Mouse (Mus musculus) stomach, postnatal 0 days (tissue): ENCODE results near the gene Tnik. TPM values are rescaled to one million over a fixed set of nuclear protein-coding genes. Genes with fewer than 3 reads are reported as not detected.
A peak's percentile ranks its signal among the peaks of the same experiment; 100 is the strongest.

Experiments used
- ATAC-seq: fragments of 200-750 bp; cut with Nextera tagmentation; 2 replicates; pipeline ENCODE4 v1.8.0; 2017; ENCODE audit not compliant: low FRiP score, low TSS enrichment
- DNase-seq: peaks from one replicate; pipeline ENCODE4 v3.0.0-alpha.2; 2016; ENCODE audit warnings: low spot score
- H3K27ac ChIP-seq: fragments of 300-500 bp; sonication (generic); replicated peaks from 2 replicates; pipeline ENCODE4 v1.5.1; 2014; ENCODE audit warnings: mild to moderate bottlenecking, control low read depth
- H3K27me3 ChIP-seq: fragments of 300-500 bp; sonication (generic); 2 replicates; pipeline ENCODE4 v1.6.1; 2014; ENCODE audit warnings: low read length; ENCODE audit not compliant: control insufficient read depth, insufficient read depth
- H3K36me3 ChIP-seq: fragments of 300-500 bp; sonication (generic); 2 replicates; pipeline ENCODE4 v1.6.1; 2014; ENCODE audit warnings: low read length, mixed read lengths; ENCODE audit not compliant: control insufficient read depth, insufficient read depth
- H3K4me1 ChIP-seq: fragments of 300-500 bp; sonication (generic); replicated peaks from 2 replicates; pipeline ENCODE4 v1.6.1; 2014; ENCODE audit warnings: antibody characterized with exemption; ENCODE audit not compliant: control insufficient read depth, insufficient read depth
- H3K4me2 ChIP-seq: fragments of 300-500 bp; sonication (generic); replicated peaks from 2 replicates; pipeline ENCODE4 v1.6.1; 2014; ENCODE audit warnings: low read depth, mild to moderate bottlenecking, control low read depth, moderate library complexity
- H3K4me3 ChIP-seq: fragments of 300-500 bp; sonication (generic); 2 replicates; pipeline ENCODE4 v1.5.1; 2014; ENCODE audit warnings: low read depth, low read length, control low read depth
- H3K9ac ChIP-seq: fragments of 300-500 bp; sonication (generic); 2 replicates; pipeline ENCODE4 v1.6.1; 2014; ENCODE audit warnings: mild to moderate bottlenecking, low read length, control low read depth, mixed read lengths
- H3K9me3 ChIP-seq: fragments of 300-500 bp; sonication (generic); 2 replicates; pipeline ENCODE4 v1.6.1; 2016; ENCODE audit warnings: low read length; ENCODE audit not compliant: control insufficient read depth
- CTCF ChIP-seq: IDR thresholded peaks from 2 replicates; pipeline ENCODE4 v1.5.1; 2016; ENCODE audit warnings: antibody characterized with exemption, low read depth, mild to moderate bottlenecking, moderate library complexity
- EP300 ChIP-seq: optimal IDR thresholded peaks from 2 replicates; pipeline ENCODE3; 2016; ENCODE audit warnings: antibody characterized with exemption
- WGBS: fragments of 180-500 bp; shearing (Covaris S2); extraction: QIAGEN DNeasy Blood & Tissue Kit; methylation state at CpG from one replicate; pipeline ENCODE4 v1.1.7; 2014; 5-methylcytosine and 5-hydroxymethylcytosine counted together
- polyA plus RNA-seq: library from polyadenylated mRNA; unstranded; fragments of >200 nt; fragmentation: Nextera tagmentation; extraction: Ambion mirVana; gene quantifications from 2 replicates; pipeline ENCODE4 v1.2.1, GENCODE M21; 2015

Gene Tnik
- polyA plus RNA-seq, 1 experiment from 2014 or later: 4.6 TPM

DNA sequence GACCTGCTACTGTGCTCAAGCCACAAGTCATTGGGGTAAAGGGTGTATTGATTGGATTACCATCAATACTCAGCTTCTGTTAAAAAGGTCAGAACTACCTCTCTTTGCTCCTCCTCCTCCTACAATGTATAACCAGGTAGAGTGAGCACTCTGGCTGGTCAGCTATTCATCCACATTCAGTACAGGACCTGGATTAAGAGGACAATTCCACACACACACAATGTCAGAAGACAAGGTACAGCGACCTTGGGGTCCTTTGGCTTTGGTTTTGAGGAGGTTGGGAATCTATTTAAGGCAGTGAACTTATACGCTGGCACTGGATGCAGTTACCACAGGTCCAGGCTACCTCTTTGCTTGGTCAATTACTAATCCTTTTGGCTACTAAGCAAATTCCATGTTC is 434.8 kb downstream of the Tnik start, which contains the start of gene Slc2a2:
Gene Slc2a2 (plus strand): TSS at position 107 of the 400 bp plus-strand sequence.
- no peaks in the 10 kb centered on the region for H3K4me1 ChIP-seq
- TF ChIP-seq CTCF (no peak), EP300 (no peak)
- no peak within 1 kb of the TSS for H3K4me3 ChIP-seq
- no peak within 1 kb of the TSS for H3K9ac ChIP-seq
- 89% methylated on average over 2 of the region's 2 CpGs for WGBS
- H3K27me3 ChIP-seq: no peaks in the 10 kb centered on the region
- H3K9me3 ChIP-seq: no peaks in the 10 kb centered on the region
- no peak within 1 kb of the TSS for H3K4me2 ChIP-seq
- no peaks in the 10 kb centered on the region for H3K36me3 ChIP-seq
- ATAC-seq: no peak
- no peak within 1 kb of the TSS for H3K27ac ChIP-seq
- no peak for DNase-seq

DNA sequence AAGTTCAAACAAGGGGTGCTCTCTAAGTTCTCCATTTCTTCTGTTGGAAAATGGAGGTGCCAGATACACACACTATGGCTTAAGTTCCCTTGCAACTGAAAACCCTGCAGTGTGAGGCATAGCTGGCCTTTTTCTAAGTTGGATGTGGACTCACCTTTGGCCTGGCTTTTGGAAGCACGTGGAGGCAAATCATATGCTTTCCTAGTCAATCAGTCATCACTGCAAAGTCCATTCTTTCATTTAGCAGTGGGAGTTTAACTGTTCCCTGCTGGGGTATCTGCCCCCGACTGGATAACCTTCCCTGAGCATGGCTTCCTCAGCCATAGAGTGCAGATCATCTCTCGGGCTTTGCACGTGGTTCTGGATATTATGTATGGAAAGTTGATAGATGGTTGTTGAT is 436.6 kb downstream of the Tnik start:
- ATAC-seq: no peak
- TF ChIP-seq CTCF: no peak
- TF ChIP-seq EP300: no peak
- H3K36me3 ChIP-seq: no peaks in the 10 kb centered on the region
- no peaks in the 10 kb centered on the region for H3K4me1 ChIP-seq
- H3K27ac ChIP-seq: no peak overlapping the region
- no peaks in the 10 kb centered on the region for H3K27me3 ChIP-seq
- H3K4me2 ChIP-seq: no peak overlapping the region
- no peak overlapping the region for H3K4me3 ChIP-seq
- WGBS: 60% methylated on average over 4 of the region's 4 CpGs
- H3K9me3 ChIP-seq: no peaks in the 10 kb centered on the region
- no peak for DNase-seq
- H3K9ac ChIP-seq: no peak overlapping the region

DNA sequence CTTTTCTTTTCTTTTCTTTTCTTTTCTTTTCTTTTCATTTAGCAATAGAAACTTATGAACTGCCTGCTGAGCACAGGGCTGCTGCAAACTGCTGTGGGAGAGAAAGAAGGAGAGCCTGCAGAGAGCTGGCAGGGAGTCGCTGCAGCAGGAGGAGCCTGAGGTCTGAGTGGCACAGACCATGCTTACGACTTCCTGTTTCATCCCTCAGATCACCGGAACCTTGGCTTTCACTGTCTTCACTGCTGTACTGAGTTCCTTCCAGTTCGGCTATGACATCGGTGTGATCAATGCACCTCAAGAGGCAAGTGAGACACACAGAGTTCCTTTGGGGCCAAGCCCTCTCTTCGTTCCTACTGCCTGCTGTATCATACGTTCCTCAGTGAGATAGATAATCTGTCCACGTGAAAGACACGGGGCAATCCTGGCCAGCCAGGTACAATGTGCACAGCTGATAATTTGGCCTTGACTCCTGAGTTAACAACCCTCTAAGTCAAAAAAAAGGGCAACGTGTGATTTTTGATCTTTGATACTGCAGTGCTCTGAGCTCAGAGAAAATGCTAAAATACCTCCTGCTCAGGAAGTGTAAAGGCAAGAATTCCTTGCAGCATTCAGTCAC is 442.6 kb downstream of the Tnik start:
- TF ChIP-seq CTCF (no peak), EP300 (no peak)
- ATAC-seq: no peak
- Histone ChIP-seq H3K4me3 (no peak overlapping the region), H3K27me3 (no peaks in the 10 kb centered on the region), H3K4me1 (no peaks in the 10 kb centered on the region), H3K36me3 (no peaks in the 10 kb centered on the region), H3K9me3 (no peaks in the 10 kb centered on the region), H3K4me2 (no peak overlapping the region), H3K9ac (no peak overlapping the region), H3K27ac (no peak overlapping the region)
- WGBS: 55% methylated on average over 10 of the region's 10 CpGs
- no peak for DNase-seq

DNA sequence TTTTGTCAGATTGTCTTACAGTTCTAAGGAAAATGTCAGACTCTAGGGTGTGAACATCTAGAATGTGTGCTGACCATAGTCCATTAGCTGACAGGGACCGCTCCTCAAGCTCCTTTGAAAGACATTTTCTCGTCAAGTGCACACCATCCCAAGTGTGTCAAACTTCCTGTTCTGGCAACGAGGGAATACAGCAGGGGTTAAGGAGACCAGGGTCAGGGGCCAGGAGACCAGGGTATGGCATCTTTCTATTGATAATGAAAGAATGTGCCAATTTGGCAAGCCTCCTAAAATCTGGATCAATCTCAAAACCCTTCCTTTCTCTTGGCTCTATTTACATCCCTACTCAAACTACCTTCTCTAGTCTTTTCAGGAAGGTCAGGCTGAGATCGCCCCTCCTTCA is 443.7 kb downstream of the Tnik start:
- Histone ChIP-seq H3K4me2 (no peak overlapping the region), H3K27ac (no peak overlapping the region), H3K36me3 (no peaks in the 10 kb centered on the region), H3K9me3 (no peaks in the 10 kb centered on the region), H3K9ac (no peak overlapping the region), H3K4me3 (no peak overlapping the region), H3K27me3 (no peaks in the 10 kb centered on the region), H3K4me1 (no peaks in the 10 kb centered on the region)
- ATAC-seq (no peak), DNase-seq (no peak)
- TF ChIP-seq EP300: no peak
- TF ChIP-seq CTCF: no peak
- WGBS: 74% methylated on average over 4 of the region's 4 CpGs

DNA sequence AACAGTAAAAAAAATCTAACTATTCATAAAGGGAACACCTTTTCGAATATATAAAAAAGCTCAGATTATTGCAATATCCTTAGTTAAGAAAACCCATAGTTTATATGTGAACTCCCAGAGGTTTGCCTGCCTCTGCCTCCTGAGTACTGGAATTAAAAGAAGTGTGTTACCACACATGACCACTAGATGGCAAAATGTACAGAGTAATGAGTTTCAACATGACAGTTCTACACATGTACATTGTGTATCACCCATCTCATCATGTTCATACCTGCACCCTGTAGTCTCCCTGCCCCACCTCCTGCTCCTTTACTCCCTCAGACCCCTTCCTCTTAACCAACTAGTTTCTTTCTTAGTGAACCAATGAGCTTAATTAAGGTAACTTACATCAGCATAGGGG is 446.7 kb downstream of the Tnik start:
- DNase-seq (no peak), ATAC-seq (no peak)
- Histone ChIP-seq H3K27ac (no peak overlapping the region), H3K4me2 (no peak overlapping the region), H3K4me1 (no peaks in the 10 kb centered on the region), H3K36me3 (no peaks in the 10 kb centered on the region), H3K9me3 (no peaks in the 10 kb centered on the region), H3K27me3 (no peaks in the 10 kb centered on the region), H3K4me3 (no peak overlapping the region), H3K9ac (no peak overlapping the region)
- TF ChIP-seq CTCF (peak; percentile 59), EP300 (no peak)
- 65% methylated on average over 1 of the region's 1 CpGs for WGBS

DNA sequence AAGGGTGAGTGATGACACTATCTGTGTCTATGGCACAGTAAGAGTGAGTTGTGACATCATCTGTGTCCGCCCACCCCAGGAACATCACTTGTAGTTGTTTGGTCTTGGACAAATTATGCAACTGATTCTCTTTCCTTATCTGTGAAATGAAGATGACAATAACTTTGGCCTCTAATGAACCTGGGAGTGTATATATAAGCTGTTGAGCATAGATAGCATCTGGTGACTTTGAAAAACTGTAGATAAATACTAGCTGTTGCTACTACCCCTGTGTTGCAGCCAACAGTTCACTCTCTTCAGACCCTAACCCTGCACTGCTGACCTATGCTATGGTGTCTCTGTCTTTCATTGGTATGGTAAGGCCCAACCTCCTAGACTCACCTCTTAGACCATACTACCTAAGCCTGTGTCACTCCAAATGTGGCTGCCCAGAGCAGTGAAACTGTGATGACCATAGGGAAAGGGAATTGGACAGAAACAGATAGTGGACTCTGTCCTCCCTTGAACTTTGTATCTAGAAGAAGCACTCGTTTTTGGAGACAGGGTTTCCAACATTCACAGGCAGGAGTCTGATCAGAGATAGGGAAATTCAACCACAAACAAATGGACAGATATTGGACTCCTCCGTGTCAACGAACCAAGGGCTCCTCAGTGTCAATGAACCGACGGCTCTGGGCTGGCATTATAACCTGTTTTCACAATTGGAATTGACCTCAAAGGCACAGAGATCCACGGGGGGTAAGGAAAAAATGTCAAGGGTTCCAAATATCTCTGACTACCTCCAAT is 451.1 kb downstream of the Tnik start:
- Histone ChIP-seq H3K9ac (no peak overlapping the region), H3K4me2 (no peak overlapping the region), H3K4me1 (no peaks in the 10 kb centered on the region), H3K9me3 (no peaks in the 10 kb centered on the region), H3K27me3 (no peaks in the 10 kb centered on the region), H3K27ac (no peak overlapping the region), H3K36me3 (no peaks in the 10 kb centered on the region), H3K4me3 (no peak overlapping the region)
- TF ChIP-seq CTCF (no peak), EP300 (no peak)
- ATAC-seq (no peak), DNase-seq (no peak)
- WGBS: 72% methylated on average over 7 of the region's 7 CpGs
